Mouse (Mus musculus): ENCODE data around the gene Ankrd55.

The Ankrd55 gene

GRCm38 (mm10) chr13:112381476-112381875 is 93.2 kb downstream of the Ankrd55 start:
- no peak for DNase-seq (ENCODE audit: low spot score in 2 of 2)

- no peak for DNase-seq (ENCODE audit: low spot score in 2 of 2)
Measured at GRCm38 (mm10) chr13:112382457-112382856, 94.2 kb downstream of the Ankrd55 start.

GRCm38 (mm10) chr13:112382956-112383355 is 94.7 kb downstream of the Ankrd55 start:
- no peak for DNase-seq (ENCODE audit: low spot score in 2 of 2)

GRCm38 (mm10) chr13:112383941-112384659 is 95.8 kb downstream of the Ankrd55 start:
- DNase-seq (ENCODE audit: low spot score in 2 of 2) = no peak

GRCm38 (mm10) chr13:112385040-112385439 is 96.8 kb downstream of the Ankrd55 start:
- no peak for DNase-seq (ENCODE audit: low spot score in 2 of 2)

GRCm38 (mm10) chr13:112386494-112387075 is 98.3 kb downstream of the Ankrd55 start:
- no peak for DNase-seq (ENCODE audit: low spot score in 2 of 2)

GRCm38 (mm10) chr13:112387279-112387678 is 99.0 kb downstream of the Ankrd55 start:
- no peak for DNase-seq (ENCODE audit: low spot score in 2 of 2)

- DNase-seq (ENCODE audit: low spot score in 2 of 2) = no peak
Measured at GRCm38 (mm10) chr13:112388176-112388575, 99.9 kb downstream of the Ankrd55 start.

- DNase-seq (ENCODE audit: low spot score in 2 of 2) = no peak
Measured at GRCm38 (mm10) chr13:112390206-112390605, 102.0 kb downstream of the Ankrd55 start.

- no peak for DNase-seq (ENCODE audit: low spot score in 2 of 2)
Measured at GRCm38 (mm10) chr13:112391354-112391753, 103.1 kb downstream of the Ankrd55 start.

- DNase-seq (ENCODE audit: low spot score in 2 of 2) = no peak
Measured at GRCm38 (mm10) chr13:112393356-112393755, 105.1 kb downstream of the Ankrd55 start.

GRCm38 (mm10) chr13:112394271-112394670 is 106.0 kb downstream of the Ankrd55 start:
- no peak for DNase-seq (ENCODE audit: low spot score in 2 of 2)

- DNase-seq (ENCODE audit: low spot score in 2 of 2) = no peak
Measured at GRCm38 (mm10) chr13:112404723-112405122, 116.5 kb downstream of the Ankrd55 start.

GRCm38 (mm10) chr13:112405184-112405583 is 116.9 kb downstream of the Ankrd55 start:
- DNase-seq (ENCODE audit: low spot score in 2 of 2) = no peak

- DNase-seq (ENCODE audit: low spot score in 2 of 2) = no peak
Measured at GRCm38 (mm10) chr13:112406618-112407017, 118.4 kb downstream of the Ankrd55 start.

GRCm38 (mm10) chr13:112407181-112407700 is 119.0 kb downstream of the Ankrd55 start:
- no peak for DNase-seq (ENCODE audit: low spot score in 2 of 2)

- DNase-seq (ENCODE audit: low spot score in 2 of 2) = no peak
Measured at GRCm38 (mm10) chr13:112407776-112408490, 119.7 kb downstream of the Ankrd55 start.

- no peak for DNase-seq (ENCODE audit: low spot score in 2 of 2)
Measured at GRCm38 (mm10) chr13:112408701-112409100, 120.5 kb downstream of the Ankrd55 start.

GRCm38 (mm10) chr13:112409331-112409730 is 121.1 kb downstream of the Ankrd55 start:
- no peak for DNase-seq (ENCODE audit: low spot score in 2 of 2)

- no peak for DNase-seq (ENCODE audit: low spot score in 2 of 2)
Measured at GRCm38 (mm10) chr13:112409851-112410250, 121.6 kb downstream of the Ankrd55 start.

- no peak for DNase-seq (ENCODE audit: low spot score in 2 of 2)
Measured at GRCm38 (mm10) chr13:112410461-112410860, 122.2 kb downstream of the Ankrd55 start.

- DNase-seq (ENCODE audit: low spot score in 2 of 2) = no peak
Measured at GRCm38 (mm10) chr13:112411216-112411822, 123.1 kb downstream of the Ankrd55 start.
